ENCODE assay signal across 34 mouse cellular contexts in the genomic region with DNA sequence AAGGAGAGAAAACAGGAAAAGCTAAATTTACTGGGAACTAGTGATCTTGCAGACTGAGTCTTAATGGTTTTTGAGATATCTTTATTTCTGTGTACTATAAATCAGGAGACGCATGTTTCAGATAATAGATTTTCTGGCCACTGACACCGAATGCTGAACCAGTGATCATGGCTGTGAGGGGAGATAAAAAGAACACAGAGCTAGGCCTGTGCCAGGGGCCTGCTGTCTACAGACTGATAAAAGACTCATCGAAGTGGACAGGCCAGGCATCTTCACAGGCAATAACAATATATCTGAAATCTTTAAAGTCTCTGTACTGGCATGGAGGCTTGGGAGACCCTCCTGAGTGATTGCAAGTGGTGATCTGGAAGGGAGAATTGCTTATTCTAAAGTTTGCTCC. TPM values are rescaled to one million over a fixed set of nuclear protein-coding genes. Genes with fewer than 3 reads are reported as not detected.
DNase-seq lines count a peak whose midpoint lies in the region; ATAC-seq and TF ChIP-seq lines count a peak whose summit lies in the region.
"Had no signal": no experiment of that assay in that cellular context is flagged by ENCODE, and none has a peak within 500 bp of the region (broad histone marks: within the 10 kb centered on the region; RNA-seq: fewer than 3 reads in every experiment).

No protein-coding gene starts in this region.

- no peak for DNase-seq in heart, adult 9 months (ENCODE audit: low spot score in 2 of 2)
- DNase-seq in liver, embryonic 14.5 days (ENCODE audit: low read depth in 3 of 3, low spot score in 3 of 3) = no peak
- DNase-seq in liver, postnatal 0 days = no peak
- DNase-seq in left cerebral cortex, postnatal 14 days (ENCODE audit: low spot score in 2 of 2) = no peak
- no peak for DNase-seq in left cerebral cortex, adult 2 months (ENCODE audit: extremely low spot score in 1 of 2, low spot score in 2 of 2)
- no peak for DNase-seq in hindbrain, embryonic 10.5 days (ENCODE audit: low spot score)
- DNase-seq: adrenal gland, adult 2 months; adrenal gland, postnatal 14 days; cerebellum, adult 11 months; cerebellum, adult 2 months; cerebellum, adult 9-11 months; cerebellum, postnatal 25 days; forebrain, postnatal 0 days; gastrocnemius, adult 2 months; gastrocnemius, postnatal 14 days; heart, adult 18-20 months had no signal

- H3K4me3 ChIP-seq in heart, embryonic 11.5 days (ENCODE audit: low read depth, low read length) = no peak overlapping the region
- no peak overlapping the region for H3K4me3 ChIP-seq in liver, embryonic 14.5 days (ENCODE audit: insufficient read depth in 1 of 2, low read depth in 2 of 2, low read length in 2 of 2)
- H3K4me3 ChIP-seq in liver, postnatal 0 days (ENCODE audit: low read depth, low read length) = no peak overlapping the region
- H3K4me3 ChIP-seq in left cerebral cortex, adult 2 months = no peak overlapping the region
- no peak overlapping the region for H3K4me3 ChIP-seq in hindbrain, embryonic 10.5 days
- H3K4me3 ChIP-seq: embryonic facial prominence, embryonic 12.5 days; embryonic facial prominence, embryonic 15.5 days; gastrocnemius, adult 2 months; heart, embryonic 10.5 days had no signal

- H3K9ac ChIP-seq in heart, embryonic 11.5 days (ENCODE audit: low read depth, low read length) = no peak overlapping the region
- H3K9ac ChIP-seq in liver, embryonic 14.5 days (replicated peaks) = no peak overlapping the region
- H3K9ac ChIP-seq in liver, postnatal 0 days (replicated peaks) = no peak overlapping the region
- H3K9ac ChIP-seq: embryonic facial prominence, embryonic 12.5 days; embryonic facial prominence, embryonic 15.5 days; forebrain, postnatal 0 days; hindbrain, embryonic 14.5 days had no signal

- no peaks in the 10 kb centered on the region for H3K27me3 ChIP-seq in heart, embryonic 11.5 days (ENCODE audit: control insufficient read depth, insufficient read depth, low read length)
- no peaks in the 10 kb centered on the region for H3K27me3 ChIP-seq in liver, embryonic 14.5 days (ENCODE audit: control insufficient read depth, insufficient read depth, low read length)
- no peaks in the 10 kb centered on the region for H3K27me3 ChIP-seq in liver, postnatal 0 days (ENCODE audit: insufficient read depth, low read length)
- H3K27me3 ChIP-seq in hindbrain, embryonic 10.5 days (ENCODE audit: insufficient read depth, poor library complexity, severe bottlenecking) = no peaks in the 10 kb centered on the region
- H3K27me3 ChIP-seq: embryonic facial prominence, embryonic 12.5 days; embryonic facial prominence, embryonic 15.5 days had no signal

- intact Hi-C loops in left cerebral cortex, postnatal 14 days (cut with DNase I) = no loop called here
- intact Hi-C loops in left cerebral cortex, adult 2 months (cut with DNase I) = no loop called here

- 50% methylated on average over 3 of the region's 3 CpGs for WGBS in heart, embryonic 11.5 days (ENCODE audit: insufficient replicate concordance)
- 19% methylated on average over 3 of the region's 3 CpGs for WGBS in liver, embryonic 14.5 days (ENCODE audit: insufficient replicate concordance)
- WGBS in liver, postnatal 0 days (ENCODE audit: insufficient replicate concordance) = 53% methylated on average over 3 of the region's 3 CpGs
- 89% methylated on average over 3 of the region's 3 CpGs for WGBS in hindbrain, embryonic 10.5 days

- H3K4me2 ChIP-seq in heart, embryonic 11.5 days = no peak overlapping the region
- no peak overlapping the region for H3K4me2 ChIP-seq in liver, embryonic 14.5 days (ENCODE audit: low read depth)
- H3K4me2 ChIP-seq in liver, postnatal 0 days (ENCODE audit: low read depth, low read length) = no peak overlapping the region
- H3K4me2 ChIP-seq: embryonic facial prominence, embryonic 12.5 days; embryonic facial prominence, embryonic 15.5 days; hindbrain, embryonic 14.5 days had no signal

- H3K27ac ChIP-seq in heart, embryonic 11.5 days (ENCODE audit: low read depth, low read length) = no peak overlapping the region
- no peak overlapping the region for H3K27ac ChIP-seq in liver, embryonic 14.5 days
- no peak overlapping the region for H3K27ac ChIP-seq in liver, postnatal 0 days (ENCODE audit: low read depth)
- no peak overlapping the region for H3K27ac ChIP-seq in left cerebral cortex, adult 2 months
- no peak overlapping the region for H3K27ac ChIP-seq in hindbrain, embryonic 10.5 days
- H3K27ac ChIP-seq: embryonic facial prominence, embryonic 12.5 days; embryonic facial prominence, embryonic 15.5 days; gastrocnemius, adult 2 months; heart, embryonic 10.5 days; hindbrain, embryonic 14.5 days; hindbrain, postnatal 0 days had no signal

- TF ChIP-seq EP300 in liver, embryonic 14.5 days (IDR thresholded peaks at IDR 0.05; ENCODE audit: low read depth) = peak; percentile 60
- TF ChIP-seq EP300 in liver, postnatal 0 days (IDR thresholded peaks at IDR 0.05; ENCODE audit: low read depth) = 0 out of 2 replicates have a peak, but pooled peaks have one; percentile 20

- H3K36me3 ChIP-seq in heart, embryonic 11.5 days (ENCODE audit: control insufficient read depth, insufficient read depth, low read length) = no peaks in the 10 kb centered on the region
- no peaks in the 10 kb centered on the region for H3K36me3 ChIP-seq in liver, embryonic 14.5 days (replicated peaks; ENCODE audit: control insufficient read depth, insufficient read depth, low read depth)
- H3K36me3 ChIP-seq in liver, postnatal 0 days (replicated peaks; ENCODE audit: insufficient read depth, low read length) = no peaks in the 10 kb centered on the region
- H3K36me3 ChIP-seq in hindbrain, embryonic 10.5 days = no peaks in the 10 kb centered on the region
- H3K36me3 ChIP-seq: embryonic facial prominence, embryonic 12.5 days; embryonic facial prominence, embryonic 15.5 days; heart, embryonic 10.5 days had no signal

- ATAC-seq in heart, embryonic 11.5 days (replicated peaks; ENCODE audit: insufficient number of reproducible peaks, low FRiP score, low TSS enrichment) = 0 out of 2 replicates have a peak, but pooled peaks have one; percentile 49
- ATAC-seq in liver, embryonic 14.5 days (ENCODE audit: insufficient read depth) = peak; percentile 84
- ATAC-seq in liver, postnatal 0 days = no peak
- ATAC-seq in CD4-positive, CD25-positive, alpha-beta regulatory T cell, adult 4 months = no peak
- ATAC-seq: forebrain, embryonic 14.5 days; forebrain, postnatal 0 days; hindbrain, postnatal 0 days had no signal

- H3K4me1 ChIP-seq in heart, embryonic 11.5 days (ENCODE audit: control insufficient read depth, insufficient read depth, low read length) = no peaks in the 10 kb centered on the region
- H3K4me1 ChIP-seq in liver, embryonic 14.5 days (replicated peaks; ENCODE audit: control insufficient read depth in 2 of 2, insufficient read depth in 2 of 2, low read length in 1 of 2) = peaks cover 0 to 15% of the 10 kb centered on the region in 2 experiments; a peak in 3 of 4 replicates
- no peaks in the 10 kb centered on the region for H3K4me1 ChIP-seq in liver, postnatal 0 days (ENCODE audit: insufficient read depth)
- no peaks in the 10 kb centered on the region for H3K4me1 ChIP-seq in hindbrain, embryonic 10.5 days (replicated peaks)
- H3K4me1 ChIP-seq: embryonic facial prominence, embryonic 12.5 days; embryonic facial prominence, embryonic 15.5 days; heart, embryonic 10.5 days had no signal

- TF ChIP-seq CTCF in liver, embryonic 14.5 days (IDR thresholded peaks at IDR 0.05; ENCODE audit: low read depth) = no peak
- no peak for TF ChIP-seq CTCF in liver, postnatal 0 days (IDR thresholded peaks at IDR 0.05; ENCODE audit: low read depth)
- TF ChIP-seq CTCF in left cerebral cortex, adult 2 months (IDR thresholded peaks at IDR 0.05) = no peak

- no peaks in the 10 kb centered on the region for H3K9me3 ChIP-seq in heart, embryonic 11.5 days (replicated peaks; ENCODE audit: control insufficient read depth, low read length)
- H3K9me3 ChIP-seq in liver, embryonic 14.5 days (ENCODE audit: control insufficient read depth, low read length) = no peaks in the 10 kb centered on the region
- no peaks in the 10 kb centered on the region for H3K9me3 ChIP-seq in liver, postnatal 0 days (ENCODE audit: low read length)
- H3K9me3 ChIP-seq in hindbrain, embryonic 10.5 days = no peaks in the 10 kb centered on the region
- H3K9me3 ChIP-seq: embryonic facial prominence, embryonic 12.5 days; embryonic facial prominence, embryonic 15.5 days; heart, embryonic 10.5 days had no signal

RNA-seq across cellular contexts. Expression of gene Ang6, which starts 0.5 kb away (rescaled TPM):
- not detected in 2 replicates for polyA plus RNA-seq in heart, embryonic 11.5 days (2014; fragmentation: Nextera tagmentation; extraction: Ambion mirVana)
- 0.15 TPM in 1 of 2 replicates, not detected in the other for polyA plus RNA-seq in liver, embryonic 14.5 days (2012; rRNA removed)
- polyA plus RNA-seq in liver, embryonic 14.5 days (2014; fragmentation: Nextera tagmentation; extraction: Ambion mirVana) = not detected in 2 replicates
- not detected in 2 replicates for polyA plus RNA-seq in liver, postnatal 0 days (2015; fragmentation: Nextera tagmentation; extraction: Ambion mirVana)
- not detected for total RNA-seq in left cerebral cortex, postnatal 14 days (2021)
- not detected for total RNA-seq in left cerebral cortex, adult 2 months (2021)
- polyA plus RNA-seq in CD4-positive, CD25-positive, alpha-beta regulatory T cell, adult 4 months (2017; shearing (Covaris generic)) = not detected
- polyA plus RNA-seq in hindbrain, embryonic 10.5 days (2016; fragmentation: Nextera tagmentation; extraction: Ambion mirVana) = not detected in 2 replicates
- total RNA-seq: adrenal gland, adult 2 months; adrenal gland, postnatal 14 days; adrenal gland, postnatal 4 days; common myeloid progenitor, adult 5-6 weeks; forebrain, postnatal 0 days; gastrocnemius, adult 2 months; gastrocnemius, postnatal 14 days; heart, adult 18-20 months; heart, postnatal 25 days; hematopoietic stem cell, adult 5-6 weeks; hindbrain, postnatal 0 days; MEL had no signal
- polyA plus RNA-seq: adrenal gland, adult 2 months; cerebellum, adult 2 months; embryonic facial prominence, embryonic 12.5 days; embryonic facial prominence, embryonic 15.5 days; forebrain, embryonic 11.5 days; forebrain, embryonic 14.5 days; forebrain, postnatal 0 days; frontal cortex, adult 2 months; gonadal fat pad, adult 2 months; heart, embryonic 10.5 days; heart, embryonic 14.5 days; heart, postnatal 0 days; hindbrain, embryonic 14.5 days; hindbrain, postnatal 0 days had no signal

RNA-seq across cellular contexts. Expression of gene Ang5, which starts 44.7 kb away (rescaled TPM):
- polyA plus RNA-seq in heart, embryonic 11.5 days (2014; fragmentation: Nextera tagmentation; extraction: Ambion mirVana) = not detected in 2 replicates
- polyA plus RNA-seq in liver, embryonic 14.5 days (2012; rRNA removed) = not detected in 2 replicates
- polyA plus RNA-seq in liver, embryonic 14.5 days (2014; fragmentation: Nextera tagmentation; extraction: Ambion mirVana) = not detected in 2 replicates
- polyA plus RNA-seq in liver, postnatal 0 days (2015; fragmentation: Nextera tagmentation; extraction: Ambion mirVana) = not detected in 2 replicates
- total RNA-seq in left cerebral cortex, postnatal 14 days (2021) = not detected
- total RNA-seq in left cerebral cortex, adult 2 months (2021) = not detected
- not detected for polyA plus RNA-seq in CD4-positive, CD25-positive, alpha-beta regulatory T cell, adult 4 months (2017; shearing (Covaris generic))
- not detected in 2 replicates for polyA plus RNA-seq in hindbrain, embryonic 10.5 days (2016; fragmentation: Nextera tagmentation; extraction: Ambion mirVana)
- total RNA-seq: adrenal gland, adult 2 months; adrenal gland, postnatal 14 days; adrenal gland, postnatal 4 days; common myeloid progenitor, adult 5-6 weeks; forebrain, postnatal 0 days; gastrocnemius, adult 2 months; gastrocnemius, postnatal 14 days; heart, adult 18-20 months; heart, postnatal 25 days; hematopoietic stem cell, adult 5-6 weeks; hindbrain, postnatal 0 days; MEL had no signal
- polyA plus RNA-seq: adrenal gland, adult 2 months; cerebellum, adult 2 months; embryonic facial prominence, embryonic 12.5 days; embryonic facial prominence, embryonic 15.5 days; forebrain, embryonic 11.5 days; forebrain, embryonic 14.5 days; forebrain, postnatal 0 days; frontal cortex, adult 2 months; gonadal fat pad, adult 2 months; heart, embryonic 10.5 days; heart, embryonic 14.5 days; heart, postnatal 0 days; hindbrain, embryonic 14.5 days; hindbrain, postnatal 0 days had no signal

Comparison
In these comparisons a context has a peak if more than half of its experiments do, and no peak if none do; other contexts are left out.
1. ATAC-seq: peak in heart, embryonic 11.5 days (single experiment) and liver, embryonic 14.5 days (single experiment); none in liver, postnatal 0 days (single experiment) and CD4-positive, CD25-positive, alpha-beta regulatory T cell, adult 4 months (single experiment).